Mouse (Mus musculus) skeletal muscle tissue, adult 2 months (tissue): ENCODE measurements around the gene Lnpk.

Source experiments
- DNase-seq: peaks from one replicate; pipeline ENCODE4 v3.0.0-alpha.2; 2012; ENCODE audit warnings: low read depth, low spot score

The Lnpk gene

DNA sequence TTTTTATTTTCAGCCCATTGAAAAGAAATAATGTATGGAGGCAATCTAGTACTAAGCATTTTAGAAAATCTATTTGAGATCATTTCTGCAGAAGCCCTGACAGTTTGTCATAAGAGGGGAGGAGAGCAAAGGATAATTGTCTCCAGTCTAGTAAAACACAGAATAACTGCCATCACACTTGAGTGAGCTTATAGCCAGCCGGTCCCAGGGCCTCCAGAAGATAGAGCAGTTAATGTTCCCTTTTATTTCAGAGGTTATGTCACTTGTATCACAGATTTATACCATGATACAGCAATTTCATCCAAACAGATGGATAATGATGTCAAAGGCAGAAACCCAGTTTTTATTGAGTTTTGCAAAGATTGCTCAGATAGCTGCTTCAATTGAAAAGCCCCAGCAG lies 89.0 kb downstream of the Lnpk start:
- no peak for DNase-seq

DNA sequence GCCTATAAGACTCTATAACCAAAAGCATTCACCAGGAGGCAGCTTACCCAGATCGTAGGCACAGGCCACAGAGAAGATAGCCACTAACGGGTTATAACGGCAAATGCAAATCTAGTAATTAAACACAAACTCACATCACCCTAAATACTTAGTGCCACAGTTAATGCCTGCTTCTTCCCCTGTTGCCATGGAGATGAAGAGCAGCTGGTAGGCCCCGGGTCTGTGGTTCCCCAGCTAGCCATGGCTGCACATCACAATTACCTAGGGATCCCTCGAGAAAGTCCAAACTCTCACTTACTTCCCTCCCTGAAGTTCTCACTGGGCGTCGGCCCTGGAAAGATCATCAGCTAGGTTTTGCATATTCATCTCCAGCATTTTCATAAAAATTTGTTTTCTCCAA lies 90.8 kb downstream of the Lnpk start:
- DNase-seq, result no peak

- DNase-seq, result no peak
These were observed 96.6 kb downstream of the Lnpk start for GRCm38 (mm10) chr2:74482651-74483050.

GRCm38 (mm10) chr2:74482086-74482485 lies 97.1 kb downstream of the Lnpk start:
- DNase-seq, result peak; percentile 32
